Mouse (Mus musculus) liver, embryonic 16.5 days (tissue): ENCODE results near the gene Gm28308. TPM values are rescaled to one million over a fixed set of nuclear protein-coding genes. Genes with fewer than 3 reads are reported as not detected.

Experiments used
- ATAC-seq: fragments of 200-750 bp; cut with Nextera tagmentation; 2 replicates; pipeline ENCODE4 v1.8.0; 2017; ENCODE audit warnings: low read depth, mild to moderate bottlenecking, moderate number of reproducible peaks, moderate library complexity
- H3K27ac ChIP-seq: fragments of 300-500 bp; sonication (generic); 2 replicates; pipeline ENCODE4 v1.5.1; 2014; ENCODE audit warnings: mild to moderate bottlenecking, low read length
- H3K27me3 ChIP-seq: fragments of 300-500 bp; sonication (generic); 2 replicates; pipeline ENCODE4 v1.6.1; 2014; ENCODE audit warnings: low read depth, low read length, mixed read lengths; ENCODE audit not compliant: control insufficient read depth, insufficient read depth
- H3K36me3 ChIP-seq: fragments of 300-500 bp; sonication (generic); 2 replicates; pipeline ENCODE4 v1.6.1; 2014; ENCODE audit warnings: mild to moderate bottlenecking; ENCODE audit not compliant: control insufficient read depth, insufficient read depth
- H3K4me1 ChIP-seq: fragments of 300-500 bp; sonication (generic); 2 replicates; pipeline ENCODE4 v1.6.1; 2014; ENCODE audit warnings: low read depth, low read length, mixed read lengths; ENCODE audit not compliant: control insufficient read depth
- H3K4me2 ChIP-seq: fragments of 300-500 bp; sonication (generic); 2 replicates; pipeline ENCODE4 v1.6.1; 2014; ENCODE audit warnings: low read depth, low read length, mixed read lengths
- H3K4me3 ChIP-seq: fragments of 300-500 bp; sonication (generic); 2 replicates; pipeline ENCODE4 v1.5.1; 2014; ENCODE audit warnings: low read depth, mild to moderate bottlenecking, low read length
- H3K9ac ChIP-seq: fragments of 300-500 bp; sonication (generic); 2 replicates; pipeline ENCODE4 v1.6.1; 2014; ENCODE audit warnings: low read depth, low read length
- H3K9me3 ChIP-seq: fragments of 300-500 bp; sonication (generic); replicated peaks from 2 replicates; pipeline ENCODE4 v1.6.1; 2016; ENCODE audit warnings: low read length; ENCODE audit not compliant: control insufficient read depth
- whole genome bisulfite sequencing: fragments of 180-500 bp; shearing (Covaris S2); extraction: QIAGEN DNeasy Blood & Tissue Kit; methylation state at CpG from one replicate; pipeline ENCODE4 v1.1.7; 2014; ENCODE audit not compliant: insufficient replicate concordance; 5-methylcytosine and 5-hydroxymethylcytosine counted together
- polyA plus RNA-seq: library from polyadenylated mRNA; unstranded; fragments of >200 nt; fragmentation: Nextera tagmentation; extraction: Ambion mirVana; gene quantifications from 2 replicates; pipeline ENCODE4 v1.2.1, GENCODE M21; 2015

The Gm28308 gene
- polyA plus RNA-seq, 1 experiment from 2014 or later, result not detected

DNA sequence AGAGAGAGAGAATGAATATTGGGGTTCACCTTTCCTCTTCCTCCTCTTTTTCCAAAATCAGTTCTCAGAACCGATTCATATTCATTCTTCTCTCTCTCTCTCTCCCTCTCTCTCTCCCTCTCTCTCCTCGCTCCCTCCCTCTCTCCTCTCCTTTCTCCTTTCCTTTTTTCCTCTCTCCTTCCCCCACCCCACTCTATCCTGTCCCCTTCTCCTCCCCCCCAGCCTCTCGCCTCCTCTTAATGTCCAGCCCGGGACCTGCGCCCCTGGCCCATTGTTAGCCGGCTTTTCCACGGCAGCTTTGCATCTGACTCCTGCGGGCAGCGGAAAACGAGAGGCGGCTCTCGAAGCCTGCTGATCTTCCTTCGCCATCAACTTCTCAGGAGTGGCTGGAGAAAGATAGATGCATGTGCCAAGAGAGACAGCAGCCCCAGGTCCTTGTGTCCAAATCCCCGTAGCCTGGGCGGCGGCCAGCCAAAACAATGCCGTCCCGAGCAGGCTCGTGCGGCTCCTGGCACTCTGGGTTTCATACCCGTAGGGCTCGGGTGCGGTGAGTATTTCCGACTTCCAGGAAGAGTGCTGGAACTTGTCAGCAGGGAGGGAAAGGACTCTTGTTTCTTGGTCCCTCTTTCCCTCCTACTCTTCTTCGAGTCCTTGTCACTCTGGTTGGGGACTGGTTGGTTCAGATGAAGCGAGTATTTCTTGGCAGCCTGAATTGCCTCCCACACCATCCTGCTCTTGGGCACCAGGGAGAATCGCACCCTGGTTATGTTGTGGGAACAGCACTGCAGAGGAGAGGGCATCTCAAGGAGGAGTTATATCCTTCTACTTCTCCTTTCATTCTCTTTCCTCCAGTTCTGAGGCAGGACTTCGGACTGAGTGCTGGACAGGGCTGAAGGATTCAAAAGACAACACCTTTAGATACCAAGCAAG lies 47.4 kb downstream of the Gm28308 start:
- no peak overlapping the region for H3K9ac ChIP-seq
- no peaks in the 10 kb centered on the region for H3K9me3 ChIP-seq
- no peak overlapping the region for H3K4me2 ChIP-seq
- no peak overlapping the region for H3K27ac ChIP-seq
- H3K4me3 ChIP-seq, result 0 out of 2 replicates have a peak overlapping the region, but pooled peaks have one; percentile 12
- peaks cover 93% of the 10 kb centered on the region for H3K27me3 ChIP-seq
- 3% methylated on average over 28 of the region's 28 CpGs for WGBS
- ATAC-seq, result no peak
- no peaks in the 10 kb centered on the region for H3K4me1 ChIP-seq
- H3K36me3 ChIP-seq, result no peaks in the 10 kb centered on the region

DNA sequence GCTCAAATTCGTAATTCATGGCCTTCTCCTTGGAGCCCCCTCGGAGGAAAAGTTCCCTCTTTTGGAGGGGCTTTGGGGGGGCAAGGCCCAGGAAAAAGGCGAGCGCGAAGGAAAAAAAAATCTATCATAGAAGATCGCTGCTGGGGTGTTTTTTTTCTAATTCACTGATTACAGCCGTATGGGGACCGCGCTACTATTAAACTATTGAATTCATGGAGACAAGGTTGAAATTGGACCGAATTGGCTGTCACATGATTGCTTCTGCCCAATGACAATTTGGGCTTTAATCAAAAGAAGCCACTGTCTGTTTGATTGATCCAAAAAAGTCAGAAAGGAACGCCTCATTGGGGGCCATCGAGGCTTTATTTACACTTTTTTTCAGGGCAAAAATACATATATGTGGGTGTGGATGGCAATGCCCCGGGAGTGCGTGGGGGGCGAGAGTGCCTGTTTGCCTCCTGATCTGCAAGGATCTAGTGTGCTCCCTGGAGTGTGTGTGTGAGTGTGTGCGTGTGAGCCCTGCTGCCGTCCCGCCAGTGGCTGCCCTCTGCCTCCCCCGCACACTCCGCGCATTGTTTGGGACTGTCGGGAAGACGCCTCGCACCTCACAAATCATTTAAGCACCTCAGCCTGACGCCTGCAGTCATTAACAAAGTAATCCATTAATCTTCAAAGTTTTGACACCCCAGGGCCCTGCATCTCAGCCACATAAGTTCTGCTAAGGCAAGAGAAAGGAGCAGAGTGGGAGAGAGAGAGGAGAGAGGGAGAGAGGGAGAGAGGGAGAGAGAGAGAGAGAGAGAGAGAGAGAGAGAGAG lies 48.3 kb downstream of the Gm28308 start, which contains the start of gene Hoxa2:
TSS of gene Hoxa2 (minus strand) at position 206 of the 815 bp plus-strand sequence.
- Histone ChIP-seq H3K4me2 (0 out of 2 replicates have a peak within 1 kb of the TSS, but pooled peaks have one; percentile 0), H3K9me3 (no peaks in the 10 kb centered on the region), H3K4me1 (no peaks in the 10 kb centered on the region), H3K9ac (no peak within 1 kb of the TSS), H3K4me3 (peak within 1 kb of the TSS; percentile 30), H3K27me3 (peaks cover 93% of the 10 kb centered on the region), H3K36me3 (no peaks in the 10 kb centered on the region), H3K27ac (no peak within 1 kb of the TSS)
- 2% methylated on average over 25 of the region's 25 CpGs for WGBS
- ATAC-seq, result no peak

DNA sequence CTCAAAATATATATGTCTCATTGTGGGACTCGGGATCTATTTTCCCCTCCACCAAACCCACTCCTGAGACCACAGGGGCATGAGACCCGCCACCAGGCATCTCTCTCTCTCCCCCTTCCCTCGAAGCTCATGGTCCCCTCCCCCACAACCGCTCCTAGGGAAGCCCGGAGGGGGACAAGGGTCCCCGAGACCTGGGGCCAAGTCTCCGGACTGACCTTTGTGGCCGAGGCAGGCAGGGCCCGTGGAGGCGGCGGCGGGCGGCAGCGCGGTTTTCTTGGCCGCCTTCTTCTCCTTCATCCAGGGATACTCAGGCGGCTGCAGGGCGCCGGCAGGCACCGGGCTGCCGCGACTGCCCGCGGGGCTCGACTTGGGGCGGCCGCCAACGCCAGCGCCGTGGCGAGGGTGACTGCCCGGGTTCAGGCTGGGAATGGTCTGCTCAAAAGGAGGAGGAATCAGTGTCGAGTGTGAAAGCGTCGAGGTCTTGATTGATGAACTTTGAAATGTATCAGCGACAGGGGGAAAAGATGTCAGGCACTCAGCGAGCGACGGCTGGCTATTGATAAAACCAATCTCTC lies 49.0 kb downstream of the Gm28308 start:
- Histone ChIP-seq H3K27me3 (peaks cover 94% of the 10 kb centered on the region), H3K4me3 (peak overlapping the region; percentile 30), H3K4me1 (no peaks in the 10 kb centered on the region), H3K36me3 (no peaks in the 10 kb centered on the region), H3K9ac (no peak overlapping the region), H3K27ac (no peak overlapping the region), H3K4me2 (0 out of 2 replicates have a peak overlapping the region, but pooled peaks have one; percentile 0), H3K9me3 (no peaks in the 10 kb centered on the region)
- WGBS, result 1% methylated on average over 39 of the region's 39 CpGs
- ATAC-seq, result no peak

DNA sequence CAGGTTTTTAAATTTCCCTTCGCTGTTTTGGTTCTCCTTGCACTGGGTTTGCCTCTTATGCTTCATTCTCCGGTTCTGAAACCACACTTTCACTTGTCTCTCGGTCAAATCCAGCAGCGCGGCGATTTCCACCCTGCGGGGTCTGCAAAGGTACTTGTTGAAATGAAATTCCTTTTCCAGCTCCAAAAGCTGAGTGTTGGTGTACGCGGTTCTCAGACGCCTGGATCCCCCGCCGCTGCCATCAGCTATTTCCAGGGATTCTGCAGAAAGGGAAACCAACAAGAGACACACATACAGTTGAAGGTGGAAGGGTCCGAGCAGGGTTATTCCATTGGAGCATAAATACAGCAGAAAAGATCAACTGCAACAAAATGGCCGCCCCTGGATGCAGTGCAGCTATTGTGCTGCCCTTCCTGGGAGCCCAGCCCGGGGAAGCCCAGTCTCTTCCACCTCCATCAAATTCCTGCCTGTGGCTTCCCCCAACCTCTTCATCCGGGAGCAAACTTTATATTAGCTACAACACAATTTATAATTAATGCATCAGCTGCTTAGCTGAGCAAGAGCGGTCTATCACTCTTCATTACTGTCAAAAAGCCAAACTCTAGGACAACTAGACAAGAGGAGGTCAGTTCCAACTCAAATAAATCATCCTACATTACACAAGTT lies 49.6 kb downstream of the Gm28308 start:
- Histone ChIP-seq H3K27me3 (peaks cover 96% of the 10 kb centered on the region), H3K4me1 (no peaks in the 10 kb centered on the region), H3K27ac (no peak overlapping the region), H3K4me3 (peak overlapping the region; percentile 30; the same call in 1 of the 2 replicates), H3K4me2 (no peak overlapping the region), H3K36me3 (no peaks in the 10 kb centered on the region), H3K9ac (no peak overlapping the region), H3K9me3 (no peaks in the 10 kb centered on the region)
- no peak for ATAC-seq
- WGBS, result 9% methylated on average over 17 of the region's 17 CpGs

DNA sequence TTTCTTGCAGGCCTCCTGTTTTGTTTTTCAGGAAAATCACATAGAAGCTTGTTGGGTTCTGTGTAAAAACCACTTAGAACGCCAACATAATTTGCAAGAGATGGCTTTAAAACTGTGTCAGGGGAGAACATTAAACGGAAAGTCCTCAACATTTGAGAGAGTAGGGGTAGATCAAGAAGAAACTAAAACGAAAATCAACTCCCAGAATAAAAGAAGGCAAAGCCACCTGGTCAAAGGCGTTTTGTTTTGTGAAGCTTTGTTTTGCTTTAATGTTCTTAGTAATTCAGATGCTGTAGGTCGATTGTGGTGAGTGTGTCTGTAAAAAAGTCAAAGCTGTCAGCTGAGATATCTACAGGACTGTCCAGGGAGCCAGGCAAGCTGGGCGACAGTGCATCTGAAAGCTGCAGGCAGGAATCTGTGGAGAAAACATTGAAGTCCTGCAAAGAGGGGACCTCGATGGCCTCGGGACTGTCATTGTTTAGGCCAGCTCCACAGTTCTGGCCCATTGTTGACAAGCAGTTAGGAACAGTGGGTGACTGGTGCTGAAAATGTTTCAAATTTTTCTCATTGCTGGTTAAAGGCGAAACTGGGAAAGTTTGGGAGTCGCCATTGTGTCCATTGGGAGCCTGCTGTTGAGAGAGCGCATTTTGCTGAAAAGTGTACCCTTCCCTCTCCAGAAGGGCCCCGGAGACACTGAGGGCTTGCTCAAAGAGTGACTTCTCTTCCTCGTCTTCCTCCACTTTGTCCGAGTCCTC lies 50.4 kb downstream of the Gm28308 start:
- no peak overlapping the region for H3K4me3 ChIP-seq
- H3K27me3 ChIP-seq, result peaks cover 96% of the 10 kb centered on the region
- no peak overlapping the region for H3K4me2 ChIP-seq
- H3K27ac ChIP-seq, result no peak overlapping the region
- no peaks in the 10 kb centered on the region for H3K9me3 ChIP-seq
- H3K9ac ChIP-seq, result no peak overlapping the region
- no peak for ATAC-seq
- no peaks in the 10 kb centered on the region for H3K4me1 ChIP-seq
- WGBS, result 14% methylated on average over 14 of the region's 14 CpGs
- no peaks in the 10 kb centered on the region for H3K36me3 ChIP-seq

DNA sequence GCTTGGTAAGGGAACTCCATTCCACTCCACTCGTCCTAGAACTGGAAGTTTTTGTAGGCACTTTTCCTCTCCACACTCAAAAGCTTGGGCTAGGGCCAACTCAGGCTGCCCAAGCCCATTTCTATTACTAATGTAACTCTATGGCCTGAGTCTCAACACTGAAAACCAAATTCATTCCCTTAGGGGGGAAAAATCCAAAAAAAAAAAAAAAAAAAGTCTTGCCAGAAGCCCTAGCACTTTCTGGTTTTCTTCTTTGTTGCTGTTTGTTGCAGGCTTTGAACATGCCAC lies 51.1 kb downstream of the Gm28308 start:
- 33% methylated on average over 1 of the region's 1 CpGs for WGBS
- H3K4me3 ChIP-seq, result no peak overlapping the region
- no peak for ATAC-seq
- no peak overlapping the region for H3K9ac ChIP-seq
- no peaks in the 10 kb centered on the region for H3K9me3 ChIP-seq
- H3K4me1 ChIP-seq, result no peaks in the 10 kb centered on the region
- no peak overlapping the region for H3K4me2 ChIP-seq
- H3K27ac ChIP-seq, result no peak overlapping the region
- H3K36me3 ChIP-seq, result no peaks in the 10 kb centered on the region
- H3K27me3 ChIP-seq, result peaks cover 96% of the 10 kb centered on the region

DNA sequence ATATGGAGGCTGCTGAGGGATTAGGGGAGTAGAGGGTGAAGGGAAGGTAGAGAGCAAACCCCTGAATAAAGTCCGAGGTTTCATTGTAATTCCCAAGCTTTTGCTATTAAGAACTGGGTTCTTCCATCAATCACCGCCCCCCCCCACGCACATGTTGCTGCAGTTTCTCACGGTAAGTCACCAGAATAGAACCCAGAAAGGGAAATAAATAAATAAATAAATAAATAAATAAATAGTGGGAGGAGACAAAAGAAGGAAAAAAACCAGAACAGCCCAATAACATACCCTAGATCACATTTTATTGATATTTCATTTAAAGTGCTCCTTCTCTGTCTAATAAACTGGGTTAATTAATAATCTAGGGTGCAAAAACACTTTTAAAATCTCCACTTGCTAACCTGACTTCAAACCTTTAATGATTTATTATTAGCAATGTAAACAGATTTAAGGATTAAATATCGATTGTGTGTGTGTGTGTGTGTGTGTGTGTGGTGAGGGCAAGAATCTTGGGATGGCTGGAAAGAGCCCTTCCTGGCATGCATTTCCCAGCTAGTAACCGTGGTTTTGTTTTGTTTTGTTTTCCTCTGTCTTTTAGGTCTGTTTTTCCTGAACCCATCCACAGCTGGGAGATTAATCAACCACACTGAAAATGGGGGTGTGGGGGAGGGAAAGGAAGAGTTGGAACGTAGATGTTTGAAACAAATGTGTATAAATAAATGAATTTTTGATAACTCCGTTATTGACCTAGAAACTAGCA lies 51.6 kb downstream of the Gm28308 start:
- no peaks in the 10 kb centered on the region for H3K36me3 ChIP-seq
- no peak overlapping the region for H3K27ac ChIP-seq
- H3K4me3 ChIP-seq, result no peak overlapping the region
- no peaks in the 10 kb centered on the region for H3K4me1 ChIP-seq
- no peak overlapping the region for H3K9ac ChIP-seq
- 25% methylated on average over 8 of the region's 8 CpGs for WGBS
- H3K9me3 ChIP-seq, result no peaks in the 10 kb centered on the region
- H3K4me2 ChIP-seq, result no peak overlapping the region
- ATAC-seq, result no peak
- peaks cover 96% of the 10 kb centered on the region for H3K27me3 ChIP-seq
